Mouse (Mus musculus): ENCODE measurements around the gene Thbs3. TPM values are rescaled to one million over a fixed set of nuclear protein-coding genes. Genes with fewer than 3 reads are reported as not detected.

Thbs3 gene
- total and polyA plus RNA-seq, 3 experiments: 4.3 to 6.1 (median 5.7) TPM

GRCm38 (mm10) chr3:89199839-89200238 lies 15.1 kb upstream of the Thbs3 start:
- no peak overlapping the region for H3K4me2 ChIP-seq (ENCODE audit: insufficient read depth, low read depth, poor library complexity, severe bottlenecking)
- H3K27ac ChIP-seq (ENCODE audit: insufficient read depth, low read depth): no peak overlapping the region
- no peak for DNase-seq (ENCODE audit: extremely low read depth)
- no peak overlapping the region for H3K4me3 ChIP-seq (replicated peaks in 1 of 3; ENCODE audit: low read depth in 2 of 3, low read length in 2 of 3, poor library complexity in 1 of 3)
- in situ Hi-C loops (cut with MboI; ENCODE audit: low pct_ligation_motif_present, low pct_unique_long_range_greater_than_20kb, low sequenced_read_pairs): no loop called here
- H3K27me3 ChIP-seq (replicated peaks): no peaks in the 10 kb centered on the region
- peaks cover 3 to 20% of the 10 kb centered on the region in 2 experiments for H3K4me1 ChIP-seq (ENCODE audit: control insufficient read depth in 1 of 2, insufficient read depth in 2 of 2)
- peaks cover 9 to 11% of the 10 kb centered on the region in 2 experiments for H3K36me3 ChIP-seq (replicated peaks in 1 of 2; ENCODE audit: control insufficient read depth in 1 of 2, insufficient read depth in 1 of 2, low read length in 1 of 2)
- dilution Hi-C loops (cut with MboI; ENCODE audit: extremely low pct_ligation_motif_present, extremely low pct_unique_long_range_greater_than_20kb, low sequenced_read_pairs): no loop called here
- H3K9me3 ChIP-seq (replicated peaks; ENCODE audit: low read length): no peaks in the 10 kb centered on the region
- H3K9ac ChIP-seq (ENCODE audit: insufficient read depth, low read depth): no peak overlapping the region
- TF ChIP-seq POLR2A (IDR thresholded peaks at IDR 0.05; ENCODE audit: low read depth, low read length) (no peak), PAX5 (IDR thresholded peaks at IDR 0.05; ENCODE audit: low read length) (no peak), RAD21 (IDR thresholded peaks at IDR 0.05; ENCODE audit: low read depth, low read length) (no peak), ZNF384 (IDR thresholded peaks at IDR 0.05; ENCODE audit: low read depth, low read length) (no peak), UBTF (IDR thresholded peaks at IDR 0.05; ENCODE audit: low read depth, low read length) (no peak), USF1 (IDR thresholded peaks at IDR 0.05; ENCODE audit: low read depth, low read length) (no peak), SMC3 (IDR thresholded peaks at IDR 0.05; ENCODE audit: low read depth, low read length) (no peak), IRF4 (IDR thresholded peaks at IDR 0.05; ENCODE audit: low read depth, low read length) (no peak), HCFC1 (IDR thresholded peaks at IDR 0.05; ENCODE audit: low read depth, low read length) (no peak), MXI1 (IDR thresholded peaks at IDR 0.05; ENCODE audit: low read depth, low read length) (no peak), TBP (conservative IDR thresholded peaks at IDR 0.05; ENCODE audit: low read depth, low read length) (no peak), NRF1 (IDR thresholded peaks at IDR 0.05; ENCODE audit: low read depth, low read length) (no peak), KAT2A (IDR thresholded peaks at IDR 0.05; ENCODE audit: insufficient replicate concordance, low read length) (no peak), ZC3H11A (IDR thresholded peaks at IDR 0.05; ENCODE audit: low read depth, low read length) (no peak), CHD1 (IDR thresholded peaks at IDR 0.05; ENCODE audit: low read depth, low read length) (no peak)
- peaks cover 5% of the 10 kb centered on the region; the same call in 1 of the 2 replicates for H3K79me2 ChIP-seq (replicated peaks; ENCODE audit: control insufficient read depth, extremely low read depth, insufficient read depth, poor library complexity, severe bottlenecking)

DNA sequence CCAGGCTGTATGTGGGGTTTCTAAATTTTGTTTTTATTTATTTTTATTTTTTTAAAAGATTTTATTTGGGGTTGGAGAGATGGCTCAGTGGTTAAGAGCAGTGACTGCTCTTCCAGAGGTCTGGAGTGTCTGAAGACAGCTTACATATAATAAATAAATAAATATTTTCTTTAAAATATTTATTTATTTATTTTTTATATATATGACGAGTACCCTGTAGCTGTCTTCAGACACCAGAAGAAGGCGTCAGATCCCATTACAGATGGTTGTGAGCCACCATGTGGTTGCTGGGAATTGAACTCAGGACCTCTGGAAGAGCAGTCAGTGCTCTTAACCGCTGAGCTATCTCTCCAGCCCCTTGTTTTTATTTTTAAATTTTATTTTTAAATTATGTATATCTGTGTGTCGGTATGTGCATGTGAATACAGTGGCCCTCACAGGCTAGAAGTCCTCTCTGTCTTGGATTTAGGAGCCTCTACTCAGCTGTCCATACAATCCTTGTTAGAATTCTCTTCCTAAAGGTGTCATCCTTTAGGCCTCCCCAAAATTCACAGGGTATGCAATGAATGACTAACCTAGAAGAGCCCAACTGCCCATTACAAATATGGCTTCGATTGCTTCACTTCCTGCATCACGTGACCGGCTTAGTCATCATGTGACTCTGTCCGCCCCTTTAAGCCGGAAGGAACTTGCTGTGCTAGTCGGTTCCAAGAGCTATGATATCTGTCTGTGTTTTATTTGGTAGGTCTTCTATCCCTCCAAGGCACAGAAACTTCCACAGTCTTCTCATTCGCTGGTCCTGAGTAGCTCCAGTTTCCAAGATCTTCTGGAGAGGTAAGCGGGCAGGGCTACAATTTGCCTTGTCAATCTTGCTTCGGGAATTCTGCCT lies 12.5 kb upstream of the Thbs3 start, which contains the start of gene Gba:
Gene Gba (plus strand): TSS at position 676 of the 889 bp plus-strand sequence.
- peaks cover 3 to 9% of the 10 kb centered on the region in 2 experiments for H3K4me1 ChIP-seq (ENCODE audit: control insufficient read depth in 1 of 2, insufficient read depth in 2 of 2)
- peak within 1 kb of the TSS; percentile 86 for H3K4me2 ChIP-seq (ENCODE audit: insufficient read depth, low read depth, poor library complexity, severe bottlenecking)
- no peaks in the 10 kb centered on the region for H3K27me3 ChIP-seq (replicated peaks)
- H3K36me3 ChIP-seq (replicated peaks in 1 of 2; ENCODE audit: control insufficient read depth in 1 of 2, insufficient read depth in 1 of 2, low read length in 1 of 2): peaks cover 33 to 38% of the 10 kb centered on the region in 2 experiments
- no peak within 1 kb of the TSS for H3K27ac ChIP-seq (ENCODE audit: insufficient read depth, low read depth)
- TF ChIP-seq MAX (IDR thresholded peaks at IDR 0.05; ENCODE audit: low read length) (peak; percentile 99), HCFC1 (IDR thresholded peaks at IDR 0.05; ENCODE audit: low read depth, low read length) (peak; percentile 99), ELF1 (IDR thresholded peaks at IDR 0.05; ENCODE audit: low read depth, low read length) (peak; percentile 98), USF2 (conservative IDR thresholded peaks at IDR 0.05; ENCODE audit: low read depth, low read length) (peak; percentile 100), ZC3H11A (IDR thresholded peaks at IDR 0.05; ENCODE audit: low read depth, low read length) (no peak), NRF1 (IDR thresholded peaks at IDR 0.05; ENCODE audit: low read depth, low read length) (peak; percentile 73), JUND (conservative IDR thresholded peaks at IDR 0.05; ENCODE audit: low read depth, low read length) (no peak), POLR2A (IDR thresholded peaks at IDR 0.05; ENCODE audit: low read depth, low read length) (peak; percentile 63), SIN3A (IDR thresholded peaks at IDR 0.05; ENCODE audit: low read length) (peak; percentile 100), TCF12 (IDR thresholded peaks at IDR 0.05; ENCODE audit: low read depth, low read length) (peak; percentile 55), NELFE (IDR thresholded peaks at IDR 0.05; ENCODE audit: low read depth, low read length) (peak; percentile 60; the same call in 1 of the 2 replicates), MEF2A (IDR thresholded peaks at IDR 0.05; ENCODE audit: borderline replicate concordance, low read depth, low read length) (peak; percentile 24; the same call in 1 of the 2 replicates), CHD1 (IDR thresholded peaks at IDR 0.05; ENCODE audit: low read depth, low read length) (no peak), USF1 (IDR thresholded peaks at IDR 0.05; ENCODE audit: low read depth, low read length) (peak; percentile 100), BHLHE40 (IDR thresholded peaks at IDR 0.05; ENCODE audit: low read depth, low read length) (peak; percentile 94), TBP (conservative IDR thresholded peaks at IDR 0.05; ENCODE audit: low read depth, low read length) (peak; percentile 52; the same call in 1 of the 2 replicates), MXI1 (IDR thresholded peaks at IDR 0.05; ENCODE audit: low read depth, low read length) (peak; percentile 68; the same call in 1 of the 2 replicates), CTCF (conservative IDR thresholded peaks at IDR 0.05 in 1 of 2, IDR thresholded peaks at IDR 0.05 in 1 of 2; ENCODE audit: low read depth in 2 of 2, low read length in 2 of 2) (no peak), KAT2A (IDR thresholded peaks at IDR 0.05; ENCODE audit: insufficient replicate concordance, low read length) (peak; percentile 89; the same call in 1 of the 2 replicates)
- H3K79me2 ChIP-seq (replicated peaks; ENCODE audit: control insufficient read depth, extremely low read depth, insufficient read depth, poor library complexity, severe bottlenecking): peaks cover 5% of the 10 kb centered on the region; the same call in 1 of the 2 replicates
- peak; percentile 96 for DNase-seq (ENCODE audit: extremely low read depth)
- H3K4me3 ChIP-seq (replicated peaks in 1 of 3; ENCODE audit: low read depth in 2 of 3, low read length in 2 of 3, poor library complexity in 1 of 3): peak within 1 kb of the TSS; percentile 74 to 100 (median 75)
- H3K9ac ChIP-seq (ENCODE audit: insufficient read depth, low read depth): peak within 1 kb of the TSS; percentile 97
- no peaks in the 10 kb centered on the region for H3K9me3 ChIP-seq (replicated peaks; ENCODE audit: low read length)
- in situ Hi-C loops (cut with MboI; ENCODE audit: low pct_ligation_motif_present, low pct_unique_long_range_greater_than_20kb, low sequenced_read_pairs): no loop called here
- dilution Hi-C loops (cut with MboI; ENCODE audit: extremely low pct_ligation_motif_present, extremely low pct_unique_long_range_greater_than_20kb, low sequenced_read_pairs): no loop called here

Measured in CH12.LX (cell line).